Mouse (Mus musculus) bone marrow macrophage, adult 2 months (primary cell): ENCODE measurements around the gene Pear1. TPM values are rescaled to one million over a fixed set of nuclear protein-coding genes. Genes with fewer than 3 reads are reported as not detected.

ENCODE experiments used
- H3K27ac ChIP-seq: 2 replicates; pipeline ENCODE4 v1.5.1; 2012; ENCODE audit warnings: low read depth, low read length; ENCODE audit not compliant: insufficient read depth
- H3K4me1 ChIP-seq: 2 replicates; pipeline ENCODE4 v1.6.1; 2012; ENCODE audit warnings: low read length; ENCODE audit not compliant: control insufficient read depth, insufficient read depth
- H3K4me3 ChIP-seq: 2 replicates; pipeline ENCODE4 v1.5.1; 2012; ENCODE audit warnings: mild to moderate bottlenecking, low read length, moderate library complexity; ENCODE audit not compliant: insufficient read depth
- CTCF ChIP-seq: IDR thresholded peaks from 2 replicates; pipeline ENCODE4 v1.5.1; 2012; ENCODE audit warnings: low read depth, mild to moderate bottlenecking, low read length, moderate library complexity
- POLR2A ChIP-seq: IDR thresholded peaks from 2 replicates; pipeline ENCODE4 v1.6.1; 2012; ENCODE audit warnings: mild to moderate bottlenecking, low read depth, low read length, borderline replicate concordance
- polyA plus RNA-seq: library from polyadenylated mRNA; stranded (reverse); fragments of >200 nt; gene quantifications from 2 replicates; pipeline ENCODE4 v1.2.4, GENCODE M21; 2012; ENCODE audit not compliant: missing spikeins, insufficient read depth, insufficient read length

Pear1 gene
- polyA plus RNA-seq, 1 experiment, result not detected

GRCm38 (mm10) chr3:87753829-87754228 lies 70.3 kb downstream of the Pear1 start:
- Histone ChIP-seq H3K4me3 (no peak overlapping the region), H3K27ac (no peak overlapping the region), H3K4me1 (no peaks in the 10 kb centered on the region)
- TF ChIP-seq CTCF (no peak), POLR2A (no peak)

DNA sequence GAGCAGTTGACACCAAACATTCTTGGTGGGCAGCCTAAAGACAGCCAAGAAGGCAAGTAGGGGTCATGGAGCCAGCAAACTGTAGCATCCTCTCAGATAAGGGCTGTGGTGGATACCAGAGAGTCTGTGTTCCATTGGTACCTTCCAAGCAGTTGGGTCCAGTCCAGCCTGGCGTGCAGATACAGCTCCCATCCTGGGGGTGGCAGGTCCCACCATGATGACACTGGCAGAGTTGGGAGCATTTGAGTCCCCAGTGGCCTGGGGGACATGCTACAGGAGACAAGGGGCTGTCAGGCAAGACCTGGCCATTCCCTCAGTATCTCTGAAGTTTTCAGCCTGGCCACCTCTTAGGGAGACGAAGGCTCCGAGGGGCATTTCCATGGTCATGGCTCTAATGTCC lies 71.5 kb downstream of the Pear1 start:
- TF ChIP-seq CTCF (no peak), POLR2A (no peak)
- Histone ChIP-seq H3K4me3 (no peak overlapping the region), H3K4me1 (no peaks in the 10 kb centered on the region), H3K27ac (no peak overlapping the region)

DNA sequence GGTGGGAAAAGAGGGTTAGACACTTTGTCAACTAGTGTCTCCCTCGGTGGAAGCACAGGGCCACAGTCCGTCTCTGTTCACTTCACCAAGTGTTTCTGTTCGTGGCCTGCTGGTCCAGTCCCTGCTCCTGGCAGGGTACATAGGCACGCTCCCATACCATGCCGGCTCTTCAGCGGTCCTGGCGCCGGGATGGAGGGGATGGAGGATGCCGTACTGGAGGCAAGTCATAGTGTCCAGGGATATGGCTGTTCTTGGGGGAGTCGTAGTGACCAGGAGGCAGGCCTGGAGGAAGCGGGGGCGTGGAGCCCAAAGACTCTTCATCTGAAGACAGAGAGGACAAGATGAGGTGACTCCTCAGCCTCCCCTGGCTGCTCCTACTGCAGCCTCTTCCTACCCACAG lies 74.1 kb downstream of the Pear1 start:
- Histone ChIP-seq H3K4me3 (no peak overlapping the region), H3K4me1 (no peaks in the 10 kb centered on the region), H3K27ac (no peak overlapping the region)
- TF ChIP-seq POLR2A (no peak), CTCF (no peak)

GRCm38 (mm10) chr3:87749036-87749435 lies 75.1 kb downstream of the Pear1 start:
- H3K4me1 ChIP-seq, result no peaks in the 10 kb centered on the region
- no peak overlapping the region for H3K4me3 ChIP-seq
- peak; percentile 27; the same call in 1 of the 2 replicates for TF ChIP-seq CTCF
- TF ChIP-seq POLR2A, result no peak
- no peak overlapping the region for H3K27ac ChIP-seq

- H3K4me1 ChIP-seq, result no peaks in the 10 kb centered on the region
Measured at GRCm38 (mm10) chr3:87748431-87748830, 75.7 kb downstream of the Pear1 start, which contains the start of gene Lrrc71. Gene Lrrc71 (minus strand): TSS chr3:87748625.

GRCm38 (mm10) chr3:87745036-87745659 lies 79.0 kb downstream of the Pear1 start:
- no peaks in the 10 kb centered on the region for H3K4me1 ChIP-seq
- H3K4me3 ChIP-seq, result no peak overlapping the region
- TF ChIP-seq POLR2A, result no peak
- TF ChIP-seq CTCF, result no peak
- H3K27ac ChIP-seq, result no peak overlapping the region

More at GRCm38 (mm10) chr3:87748431-87748830, 75.7 kb downstream of the Pear1 start, which contains the start of gene Lrrc71:
- Histone ChIP-seq H3K4me3 (no peak within 1 kb of the TSS), H3K27ac (no peak within 1 kb of the TSS)
- TF ChIP-seq POLR2A (no peak), CTCF (no peak)

DNA sequence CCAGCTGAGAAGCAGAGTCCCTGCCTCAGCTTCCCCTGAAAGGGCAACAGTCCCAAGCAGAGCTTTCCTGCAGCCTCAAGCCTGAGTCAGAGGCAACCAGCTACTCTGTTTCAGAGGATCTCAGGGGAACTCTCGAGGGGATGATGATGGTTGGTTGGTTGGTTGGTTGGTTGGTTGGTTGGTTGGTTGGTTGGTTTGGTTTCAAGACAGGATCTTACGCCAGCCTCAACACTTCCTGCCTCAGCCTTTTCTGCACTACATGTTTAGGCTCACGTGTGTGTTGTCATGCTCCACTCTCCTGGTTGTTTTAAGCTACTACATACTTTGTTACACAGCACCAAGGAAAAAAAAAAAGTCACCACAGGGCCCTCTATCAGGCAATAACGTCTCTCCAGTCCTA lies 80.2 kb downstream of the Pear1 start:
- H3K4me3 ChIP-seq, result no peak overlapping the region
- H3K4me1 ChIP-seq, result no peaks in the 10 kb centered on the region
- TF ChIP-seq CTCF (no peak), POLR2A (no peak)
- H3K27ac ChIP-seq, result no peak overlapping the region

DNA sequence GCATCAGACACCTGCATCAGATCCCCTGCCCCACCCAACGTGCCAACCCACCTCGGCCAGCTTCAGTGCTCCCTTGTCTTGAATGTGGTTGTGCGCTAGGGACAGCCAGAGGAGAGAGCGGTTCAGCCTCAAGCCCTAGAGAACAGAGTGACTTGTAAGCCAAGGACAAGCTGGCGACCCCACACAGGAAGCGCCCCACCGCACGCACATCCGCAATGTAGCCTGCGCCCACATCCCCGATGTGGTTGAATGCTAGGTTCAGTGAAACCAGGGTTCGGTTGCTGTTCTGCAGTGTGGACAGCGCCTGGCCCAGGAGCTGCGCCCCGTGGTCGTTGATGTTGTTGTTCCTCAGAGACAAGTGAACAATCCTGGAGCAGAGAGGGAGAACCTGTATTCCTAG lies 81.4 kb downstream of the Pear1 start:
- Histone ChIP-seq H3K4me3 (no peak overlapping the region), H3K27ac (no peak overlapping the region), H3K4me1 (no peaks in the 10 kb centered on the region)
- TF ChIP-seq POLR2A, result no peak

- H3K27ac ChIP-seq, result no peak overlapping the region
- no peaks in the 10 kb centered on the region for H3K4me1 ChIP-seq
- TF ChIP-seq POLR2A (no peak), CTCF (no peak)
- H3K4me3 ChIP-seq, result no peak overlapping the region
Measured at GRCm38 (mm10) chr3:87742013-87742412, 82.1 kb downstream of the Pear1 start.

- H3K27ac ChIP-seq, result no peak overlapping the region
- H3K4me1 ChIP-seq, result no peaks in the 10 kb centered on the region
- no peak overlapping the region for H3K4me3 ChIP-seq
- TF ChIP-seq CTCF, result no peak
- no peak for TF ChIP-seq POLR2A
Measured at GRCm38 (mm10) chr3:87738906-87739305, 85.2 kb downstream of the Pear1 start.
